Mouse (Mus musculus) heart, adult 2 months (tissue): ENCODE measurements around the gene Ceacam16.

ENCODE experiments used
- CTCF ChIP-seq: fragments of 200-600 bp; IDR thresholded peaks from 2 replicates; pipeline ENCODE4 v1.8.1; 2022; ENCODE audit warnings: antibody characterized with exemption, mild to moderate bottlenecking, moderate library complexity
- EP300 ChIP-seq: fragments of 200-500 bp; IDR thresholded peaks from 2 replicates; pipeline ENCODE4 v1.6.1; 2011; ENCODE audit warnings: low read depth, low read length, control low read depth; ENCODE audit not compliant: insufficient read depth
- POLR2A ChIP-seq: fragments of 200-500 bp; IDR thresholded peaks from 2 replicates; pipeline ENCODE4 v1.6.1; 2011; ENCODE audit warnings: mild to moderate bottlenecking, low read depth, low read length, control low read depth; ENCODE audit not compliant: insufficient read depth

- TF ChIP-seq CTCF (no peak), EP300 (no peak), POLR2A (no peak)
Observed at GRCm38 (mm10) chr7:19829694-19830093, 31.4 kb downstream of the Ceacam16 start.
